Mouse (Mus musculus) ES-E14 (cell line): ENCODE measurements around the gene Slc6a18. TPM values are rescaled to one million over a fixed set of nuclear protein-coding genes. Genes with fewer than 3 reads are reported as not detected.

ENCODE experiments used
- DNase-seq: peaks from one replicate; pipeline ENCODE4 v3.0.0-alpha.2; 2013; ENCODE audit warnings: low read depth, low spot score
- H3K27ac ChIP-seq: 2 replicates; pipeline ENCODE4 v1.5.1; 2012; ENCODE audit warnings: low read depth, mild to moderate bottlenecking, low read length, moderate library complexity, mixed read lengths; ENCODE audit not compliant: poor library complexity, insufficient read depth, severe bottlenecking
- H3K36me3 ChIP-seq: 2 replicates; pipeline ENCODE4 v1.6.1; 2012; ENCODE audit warnings: mild to moderate bottlenecking, low read length, moderate library complexity, mixed read lengths; ENCODE audit not compliant: control insufficient read depth, poor library complexity, insufficient read depth, severe bottlenecking
- H3K4me1 ChIP-seq, 2 experiments: fragments of 150-350 bp in 1 of 2; sonication (generic) in 1 of 2; 2 replicates each; pipeline ENCODE4 v1.6.1; 2012; ENCODE audit warnings: low read length in 2 of 2, mild to moderate bottlenecking in 1 of 2, mixed read lengths in 1 of 2; ENCODE audit not compliant: control insufficient read depth in 2 of 2, insufficient read depth in 2 of 2, poor library complexity in 1 of 2
- H3K4me3 ChIP-seq, 2 experiments: fragments of 150-350 bp in 1 of 2; sonication (generic) in 1 of 2; 2 replicates each; pipeline ENCODE4 v1.5.1; 2012; ENCODE audit warnings: low read length in 2 of 2, low read depth in 1 of 2, mild to moderate bottlenecking in 1 of 2, mixed read lengths in 1 of 2; ENCODE audit not compliant: insufficient read depth in 1 of 2, poor library complexity in 1 of 2, severe bottlenecking in 1 of 2
- H3K9ac ChIP-seq: 2 replicates; pipeline ENCODE4 v1.6.1; 2012; ENCODE audit warnings: low read depth, mild to moderate bottlenecking, low read length, mixed read lengths; ENCODE audit not compliant: poor library complexity, insufficient read depth, severe bottlenecking
- H3K9me3 ChIP-seq: fragments of 150-350 bp; sonication (generic); 2 replicates; pipeline ENCODE4 v1.6.1; 2012; ENCODE audit warnings: low read depth, mild to moderate bottlenecking, low read length; ENCODE audit not compliant: control insufficient read depth, insufficient read depth
- CHD2 ChIP-seq: IDR thresholded peaks from 2 replicates; pipeline ENCODE4 v1.6.1; 2014; ENCODE audit warnings: mild to moderate bottlenecking, low read depth, low read length, inconsistent platforms
- HCFC1 ChIP-seq: IDR thresholded peaks from 2 replicates; pipeline ENCODE4 v1.6.1; 2012; ENCODE audit warnings: low read length, inconsistent platforms, borderline replicate concordance; ENCODE audit not compliant: insufficient read depth
- MAFK ChIP-seq: IDR thresholded peaks from 2 replicates; pipeline ENCODE4 v1.6.1; 2014; ENCODE audit warnings: mild to moderate bottlenecking, low read depth, low read length, inconsistent platforms; ENCODE audit not compliant: insufficient read depth
- ZC3H11A ChIP-seq: IDR thresholded peaks from 2 replicates; pipeline ENCODE4 v1.6.1; 2012; ENCODE audit warnings: low read depth, mild to moderate bottlenecking, inconsistent platforms, low read length, borderline replicate concordance
- ZNF384 ChIP-seq: IDR thresholded peaks from 2 replicates; pipeline ENCODE4 v1.6.1; 2012; ENCODE audit warnings: low read depth, low read length, inconsistent platforms
- in situ Hi-C, 2 experiments: fragments of 600-800 bp; cut with MboI; formaldehyde crosslinking; loops; one replicate each; pipeline ENCODE4 v1.15.1; 2025; ENCODE audit warnings: low sequenced_read_pairs in 2 of 2, inconsistent platforms in 1 of 2; ENCODE audit not compliant: unreplicated experiment in 2 of 2
- total RNA-seq: library from RNA; depleted of rRNA; stranded (reverse); fragments of 300-350 nt; gene quantifications from 2 replicates; pipeline ENCODE4 v1.2.3, GENCODE M21; 2012

Slc6a18 gene
- total RNA-seq, 1 experiment = not detected

DNA sequence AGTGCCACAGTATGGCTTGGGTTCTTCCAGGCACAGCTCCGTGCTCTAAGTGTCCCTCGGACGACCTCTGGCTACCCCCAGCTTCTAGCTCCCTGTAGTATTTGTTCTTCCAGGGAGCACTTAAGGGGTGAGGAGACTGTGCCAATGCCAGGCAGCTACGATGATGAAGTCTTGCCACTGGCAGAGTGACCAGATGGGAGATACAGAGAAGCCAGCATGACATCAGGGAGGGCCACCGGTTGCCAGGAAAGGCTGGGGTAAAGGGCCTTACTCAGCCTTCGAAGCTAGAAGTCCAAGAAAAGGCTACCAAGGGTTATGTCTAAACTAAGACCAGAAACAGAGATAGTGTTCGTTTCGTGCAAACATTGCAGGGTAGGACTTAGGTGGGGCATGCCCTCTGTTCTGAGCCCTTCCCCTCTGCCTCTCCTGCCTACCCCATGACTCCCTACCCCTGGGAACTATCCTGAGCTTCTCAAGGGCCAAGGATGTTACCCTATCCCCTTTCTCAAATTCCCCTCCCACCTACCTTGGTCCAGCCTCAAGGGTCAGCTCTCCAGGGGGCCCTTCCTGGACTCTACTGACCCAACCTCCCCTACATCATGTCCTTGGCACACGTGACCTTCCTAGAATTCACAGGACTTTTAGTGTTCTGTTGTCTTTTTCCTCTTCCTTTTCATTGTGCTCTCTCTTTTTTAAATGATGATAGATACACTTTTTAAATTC lies 23.5 kb upstream of the Slc6a18 start:
- Histone ChIP-seq H3K9ac (no peak overlapping the region), H3K36me3 (no peaks in the 10 kb centered on the region), H3K27ac (no peak overlapping the region), H3K4me1 (no peaks in the 10 kb centered on the region), H3K4me3 (no peak overlapping the region), H3K9me3 (no peaks in the 10 kb centered on the region)
- no peak for TF ChIP-seq MAFK
- in situ Hi-C loops = no loop called here
- no peak for DNase-seq

DNA sequence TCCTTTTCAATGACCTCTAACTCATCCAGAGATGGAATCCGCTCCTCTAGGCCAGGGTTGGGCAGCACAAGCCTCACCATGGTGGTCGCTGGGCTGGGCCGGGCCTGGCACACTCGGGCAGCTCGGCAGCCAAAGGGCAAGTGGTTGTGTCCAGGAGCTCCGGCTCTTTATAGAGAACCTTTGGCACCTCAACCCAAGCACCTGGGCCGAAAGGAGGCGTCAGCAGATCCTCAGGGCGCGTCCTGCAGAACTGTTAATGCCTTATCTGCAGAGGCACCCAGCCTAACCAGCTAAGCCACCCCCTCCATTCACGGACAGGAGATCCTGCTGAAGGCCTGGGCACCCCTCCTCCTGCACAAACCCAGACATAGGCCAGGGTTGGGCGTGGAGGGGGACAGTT lies 22.7 kb upstream of the Slc6a18 start:
- no peaks in the 10 kb centered on the region for H3K4me1 ChIP-seq
- no peaks in the 10 kb centered on the region for H3K36me3 ChIP-seq
- no peak overlapping the region for H3K27ac ChIP-seq
- no peak overlapping the region for H3K4me3 ChIP-seq
- no peak overlapping the region for H3K9ac ChIP-seq
- no peaks in the 10 kb centered on the region for H3K9me3 ChIP-seq
- DNase-seq = no peak
- in situ Hi-C loops = no loop called here
- TF ChIP-seq HCFC1 (no peak), CHD2 (no peak), ZC3H11A (no peak), MAFK (no peak), ZNF384 (no peak)

- Histone ChIP-seq H3K4me3 (no peak overlapping the region), H3K9me3 (no peaks in the 10 kb centered on the region), H3K27ac (no peak overlapping the region), H3K36me3 (no peaks in the 10 kb centered on the region), H3K9ac (no peak overlapping the region), H3K4me1 (no peaks in the 10 kb centered on the region)
- DNase-seq = no peak
- in situ Hi-C loops = loop anchor here in 1 of 2 experiments (10.0 kb wide), 1 partner anchor 185 kb away; no protein-coding TSS in a partner anchor
- no peak for TF ChIP-seq HCFC1
These were observed 21.9 kb upstream of the Slc6a18 start for GRCm38 (mm10) chr13:73699714-73700113.

DNA sequence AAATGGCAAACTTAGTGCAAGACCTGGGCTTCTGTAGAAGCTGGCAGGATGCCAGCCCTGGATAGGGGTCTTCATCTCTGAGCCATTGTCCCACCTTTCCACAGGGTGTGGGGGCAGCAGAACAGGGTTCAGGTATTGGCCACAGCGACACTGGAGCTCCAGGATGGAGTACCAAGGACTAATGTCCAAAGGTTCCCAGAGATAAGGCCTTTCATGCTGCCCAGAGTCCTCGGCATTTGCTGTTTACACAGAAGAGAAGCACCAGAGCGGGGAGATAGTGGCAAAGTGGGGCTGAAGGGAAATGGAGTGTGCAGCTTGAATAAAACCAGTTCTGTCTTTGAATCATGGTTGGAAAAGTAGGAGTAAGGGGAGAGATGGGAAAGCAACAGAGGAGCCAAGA lies 18.7 kb upstream of the Slc6a18 start:
- DNase-seq = no peak
- in situ Hi-C loops = loop anchor here in 1 of 2 experiments (10.0 kb wide), 1 partner anchor 182 kb away; no protein-coding TSS in a partner anchor
- Histone ChIP-seq H3K9ac (no peak overlapping the region), H3K9me3 (no peaks in the 10 kb centered on the region), H3K27ac (no peak overlapping the region), H3K4me1 (peaks cover 0 to 2% of the 10 kb centered on the region in 2 experiments; a peak in 1 of 4 replicates), H3K4me3 (no peak overlapping the region), H3K36me3 (no peaks in the 10 kb centered on the region)
- TF ChIP-seq CHD2 = no peak
- TF ChIP-seq ZC3H11A = no peak
- no peak for TF ChIP-seq HCFC1
- TF ChIP-seq MAFK = no peak
- no peak for TF ChIP-seq ZNF384

DNA sequence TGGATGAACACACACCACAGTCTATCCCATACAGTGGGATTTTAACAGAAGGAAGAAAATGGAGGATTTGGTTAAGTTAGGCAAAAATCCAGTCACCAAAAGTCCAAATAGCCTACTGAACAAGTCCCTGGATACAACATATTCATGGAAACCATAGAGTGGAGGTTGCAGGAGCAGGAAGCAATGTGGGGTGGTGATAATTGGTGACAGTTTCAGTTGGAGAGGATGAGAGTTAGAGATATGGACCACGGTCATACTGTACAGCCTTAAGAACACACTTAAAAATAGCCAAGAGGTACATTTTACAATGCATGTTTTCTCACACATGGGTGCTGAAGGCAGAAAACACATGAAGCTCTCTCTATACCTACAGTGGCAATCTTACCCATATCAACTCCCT lies 17.1 kb upstream of the Slc6a18 start:
- in situ Hi-C loops = loop anchor here in 1 of 2 experiments (10.0 kb wide), 1 partner anchor 180 kb away; no protein-coding TSS in a partner anchor
- no peak overlapping the region for H3K9ac ChIP-seq
- no peaks in the 10 kb centered on the region for H3K36me3 ChIP-seq
- H3K27ac ChIP-seq = no peak overlapping the region
- no peak for TF ChIP-seq ZC3H11A
- TF ChIP-seq CHD2 = no peak
- TF ChIP-seq MAFK = no peak
- TF ChIP-seq ZNF384 = no peak
- no peak for TF ChIP-seq HCFC1
- H3K4me3 ChIP-seq = no peak overlapping the region
- peaks cover 0 to 2% of the 10 kb centered on the region in 2 experiments; a peak in 1 of 4 replicates for H3K4me1 ChIP-seq
- no peak for DNase-seq
- H3K9me3 ChIP-seq = no peaks in the 10 kb centered on the region
